Mouse (Mus musculus) myocyte (in vitro differentiated cells): ENCODE measurements around the gene AB124611. TPM values are rescaled to one million over a fixed set of nuclear protein-coding genes. Genes with fewer than 3 reads are reported as not detected.
A peak's percentile ranks its signal among the peaks of the same experiment; 100 is the strongest.
"Not testable (repeated sequence)": the region's sequence is repeated elsewhere in the genome, so short reads cannot be mapped to it uniquely, and the experiment has no call there.

Experiments
- H3K27me3 ChIP-seq: one replicate; pipeline ENCODE4 v1.6.1; 2011; ENCODE audit not compliant: control insufficient read depth, insufficient read depth, insufficient read length
- H3K36me3 ChIP-seq: one replicate; pipeline ENCODE4 v1.6.1; 2011; ENCODE audit not compliant: control insufficient read depth, insufficient read depth
- H3K4me2 ChIP-seq: one replicate; pipeline ENCODE4 v1.6.1; 2011; ENCODE audit warnings: low read depth, control low read depth
- H3K4me3 ChIP-seq: one replicate; pipeline ENCODE4 v1.5.1; 2011; ENCODE audit warnings: mild to moderate bottlenecking, control low read depth, moderate library complexity
- H3K79me2 ChIP-seq: one replicate; pipeline ENCODE4 v1.6.1; 2011; ENCODE audit not compliant: control insufficient read depth, insufficient read depth
- H3ac ChIP-seq: one replicate; pipeline ENCODE4 v1.6.1; 2011; ENCODE audit not compliant: control insufficient read depth, insufficient read length
- CEBPB ChIP-seq: IDR thresholded peaks from 2 replicates; pipeline ENCODE4 v1.6.1; 2011; ENCODE audit warnings: mild to moderate bottlenecking, moderate library complexity; ENCODE audit not compliant: poor library complexity, insufficient read depth, severe bottlenecking
- E2F4 ChIP-seq: IDR thresholded peaks from one replicate; pipeline ENCODE4 v1.6.1; 2011; ENCODE audit warnings: mild to moderate bottlenecking, control low read depth, moderate library complexity; ENCODE audit not compliant: insufficient read depth
- MAX ChIP-seq: IDR thresholded peaks from one replicate; pipeline ENCODE4 v1.6.1; 2011; ENCODE audit warnings: low read depth, mild to moderate bottlenecking, control low read depth
- MYOD1 ChIP-seq, 3 experiments: IDR thresholded peaks; one replicate each; pipeline ENCODE4 v1.6.1; 2011; ENCODE audit warnings: control low read depth in 2 of 3, low read depth in 2 of 3, mild to moderate bottlenecking in 2 of 3, moderate library complexity in 1 of 3; ENCODE audit not compliant: insufficient read length in 2 of 3, control insufficient read depth in 1 of 3
- MYOG ChIP-seq, 3 experiments: IDR thresholded peaks; one replicate each; pipeline ENCODE4 v1.6.1; 2011; ENCODE audit warnings: control low read depth in 2 of 3, low read depth in 2 of 3, mild to moderate bottlenecking in 2 of 3; ENCODE audit not compliant: insufficient read length in 2 of 3, control insufficient read depth in 1 of 3, insufficient read depth in 1 of 3
- POLR2A ChIP-seq: IDR thresholded peaks from one replicate; pipeline ENCODE4 v1.6.1; 2011; ENCODE audit warnings: low read depth, mild to moderate bottlenecking, control low read depth, moderate library complexity; ENCODE audit not compliant: insufficient read length
- POLR2AphosphoS2 ChIP-seq: IDR thresholded peaks from one replicate; pipeline ENCODE4 v1.6.1; 2011; ENCODE audit warnings: low read depth, control low read depth; ENCODE audit not compliant: insufficient read length
- REST ChIP-seq: IDR thresholded peaks from one replicate; pipeline ENCODE4 v1.6.1; 2011; ENCODE audit warnings: mild to moderate bottlenecking, control low read depth, moderate library complexity; ENCODE audit not compliant: insufficient read depth, insufficient read length
- SRF ChIP-seq: IDR thresholded peaks from one replicate; pipeline ENCODE4 v1.6.1; 2011; ENCODE audit warnings: low read depth; ENCODE audit not compliant: control insufficient read depth, insufficient read length
- TCF12 ChIP-seq: IDR thresholded peaks from one replicate; pipeline ENCODE4 v1.6.1; 2011; ENCODE audit warnings: mild to moderate bottlenecking, control low read depth; ENCODE audit not compliant: poor library complexity, insufficient read depth, severe bottlenecking
- TCF3 ChIP-seq: IDR thresholded peaks from one replicate; pipeline ENCODE4 v1.6.1; 2011; ENCODE audit warnings: low read depth, control low read depth; ENCODE audit not compliant: insufficient read length
- USF1 ChIP-seq: IDR thresholded peaks from one replicate; pipeline ENCODE4 v1.6.1; 2011; ENCODE audit warnings: low read depth, mild to moderate bottlenecking, control low read depth, moderate library complexity
- polyA plus RNA-seq: library from polyadenylated mRNA; unstranded; fragments of >200 nt; fragmentation: generic; extraction: Trizol; gene quantifications from one replicate; pipeline ENCODE4 v1.2.1, GENCODE M21; 2012; ENCODE audit warnings: missing spikeins

AB124611 gene
- 0.22 TPM for polyA plus RNA-seq

DNA sequence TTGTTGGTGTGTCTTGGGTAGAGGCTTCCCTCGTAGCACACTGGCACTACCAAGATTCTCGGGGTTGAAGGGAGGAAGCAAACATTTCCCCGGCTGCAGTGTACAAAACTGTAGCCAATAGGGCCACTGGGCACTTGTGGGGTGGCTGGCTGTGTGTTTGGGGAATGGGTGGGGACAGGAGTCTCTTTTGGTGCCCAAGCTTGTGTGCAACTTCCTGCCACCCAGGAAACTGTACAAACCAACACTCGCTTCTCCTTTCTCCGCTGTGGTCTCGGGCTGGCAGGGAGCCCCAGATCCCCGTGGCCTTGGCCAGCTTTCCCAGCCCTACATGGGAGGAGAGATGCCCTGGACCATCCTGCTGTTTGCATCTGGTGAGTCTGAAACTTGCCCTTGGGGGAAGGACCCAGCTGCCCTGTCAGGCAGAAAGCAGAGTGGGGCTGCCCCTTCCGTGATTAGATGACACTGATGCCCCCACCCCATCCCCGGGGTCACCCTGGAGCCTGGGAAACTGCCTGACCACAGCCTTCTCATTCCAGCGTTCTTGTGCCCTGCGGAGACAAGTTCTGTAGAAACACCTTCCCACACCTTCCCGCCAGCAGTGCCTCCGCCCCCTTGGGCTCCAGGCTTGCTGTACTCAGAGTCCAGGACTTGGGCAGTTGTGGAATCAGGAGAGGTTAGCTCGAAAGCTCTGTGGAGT, at the start of gene AB124611:
Gene AB124611, plus strand, starts transcription at position 240 of the 697 bp plus-strand sequence.
- Histone ChIP-seq H3K27me3 (no peaks in the 10 kb centered on the region), H3ac (no peak within 1 kb of the TSS), H3K36me3 (no peaks in the 10 kb centered on the region), H3K79me2 (no peaks in the 10 kb centered on the region), H3K4me3 (no peak within 1 kb of the TSS), H3K4me2 (peak within 1 kb of the TSS; percentile 34)
- TF ChIP-seq REST (no peak), MAX (no peak), USF1 (no peak), MYOG (IDR thresholded peaks at IDR 0.05; ENCODE audit: control insufficient read depth in 1 of 3, insufficient read depth in 1 of 3, insufficient read length in 2 of 3, low read depth in 2 of 3) (no peak), TCF3 (no peak)

DNA sequence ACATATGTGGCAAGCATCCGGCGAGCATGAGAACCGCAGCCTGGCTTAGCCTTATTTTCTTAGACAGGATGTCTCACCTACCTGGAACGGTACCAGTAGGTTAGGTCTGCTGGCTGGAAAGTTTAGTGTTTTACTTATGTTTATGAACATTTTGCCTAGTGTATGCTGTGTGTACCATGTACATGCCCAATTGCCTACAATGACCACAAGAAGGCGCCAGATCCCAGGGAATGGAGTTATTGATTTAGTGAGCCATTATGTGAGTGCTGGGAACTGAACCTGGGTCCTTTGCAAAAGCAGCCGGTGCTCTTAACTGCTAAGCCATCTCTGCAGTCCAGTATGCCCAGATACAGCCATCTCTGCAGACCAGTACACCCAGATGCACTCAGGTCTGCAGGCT, 48.3 kb upstream of the AB124611 start:
- no peak for TF ChIP-seq POLR2AphosphoS2
- TF ChIP-seq TCF3 = no peak
- TF ChIP-seq MAX = no peak
- TF ChIP-seq SRF = no peak
- no peak overlapping the region for H3K4me3 ChIP-seq
- peaks cover 72% of the 10 kb centered on the region for H3K36me3 ChIP-seq
- no peak overlapping the region for H3ac ChIP-seq
- H3K27me3 ChIP-seq = no peaks in the 10 kb centered on the region
- no peak overlapping the region for H3K4me2 ChIP-seq
- H3K79me2 ChIP-seq = no peaks in the 10 kb centered on the region

DNA sequence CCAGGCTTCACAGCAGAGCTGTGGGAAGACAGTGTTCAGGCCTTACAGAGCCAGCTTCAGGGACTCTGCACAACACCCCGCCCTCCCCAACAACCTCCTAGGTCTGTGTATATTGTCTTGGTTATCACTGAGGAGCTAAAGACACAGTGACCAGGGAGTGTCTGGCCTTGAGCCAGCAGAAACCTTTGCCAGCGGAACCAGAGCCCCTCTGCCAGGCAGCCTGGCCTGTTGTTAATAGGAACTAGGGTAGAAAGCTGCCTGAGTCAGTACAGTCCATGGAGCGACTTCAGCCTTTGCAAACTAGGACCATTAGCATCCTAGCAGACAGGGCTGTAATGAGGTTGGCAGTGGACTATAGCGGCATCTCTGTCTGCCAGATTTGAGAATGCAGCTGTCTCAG, 41.9 kb upstream of the AB124611 start:
- Histone ChIP-seq H3K27me3 (no peaks in the 10 kb centered on the region), H3K36me3 (peaks cover 31% of the 10 kb centered on the region), H3K4me2 (no peak overlapping the region), H3ac (no peak overlapping the region), H3K79me2 (no peaks in the 10 kb centered on the region), H3K4me3 (no peak overlapping the region)
- no peak for TF ChIP-seq REST
- TF ChIP-seq POLR2AphosphoS2 = no peak
- TF ChIP-seq TCF12 = no peak

DNA sequence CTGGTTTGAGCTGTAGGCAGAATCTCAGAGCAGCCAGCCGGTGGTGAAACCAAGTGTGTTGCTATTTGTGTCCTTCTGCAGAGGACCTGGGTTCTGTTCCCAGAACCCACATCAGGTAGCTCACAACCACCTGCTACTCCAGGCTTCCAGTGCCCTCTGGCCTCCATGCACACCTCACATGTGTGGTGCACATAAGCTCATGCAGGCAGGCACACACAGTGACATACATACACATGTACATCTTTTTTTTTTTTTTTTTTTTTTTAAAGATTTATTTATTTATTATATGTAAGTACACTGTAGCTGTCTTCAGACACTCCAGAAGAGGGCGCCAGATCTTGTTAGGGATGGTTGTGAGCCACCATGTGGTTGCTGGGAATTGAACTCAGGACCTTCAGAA, 37.7 kb upstream of the AB124611 start:
- TF ChIP-seq POLR2AphosphoS2 = peak; percentile 48
- H3K36me3 ChIP-seq = peaks cover 16% of the 10 kb centered on the region
- H3K79me2 ChIP-seq, H3K4me3 ChIP-seq, H3ac ChIP-seq, H3K4me2 ChIP-seq, H3K27me3 ChIP-seq: not testable (repeated sequence)

DNA sequence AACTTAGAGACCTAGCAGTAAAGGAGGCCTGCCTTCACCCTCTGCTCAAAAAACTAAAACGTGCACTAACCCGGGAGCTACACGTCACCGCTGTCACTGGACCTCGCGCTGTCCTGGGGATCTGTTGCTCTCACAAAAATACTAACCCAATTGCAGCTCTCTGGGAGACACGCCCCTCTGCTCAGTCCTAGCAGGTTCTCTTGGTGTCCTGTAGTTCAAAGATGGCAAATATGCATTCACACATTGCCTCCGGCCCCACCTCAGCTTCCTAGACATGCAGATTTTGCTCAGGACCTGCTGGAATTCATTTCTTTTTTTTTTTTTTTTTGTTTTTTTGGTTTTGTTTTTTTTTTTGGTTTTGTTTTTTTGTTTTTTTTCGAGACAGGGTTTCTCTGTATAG, 35.3 kb upstream of the AB124611 start:
- Histone ChIP-seq H3K36me3 (peaks cover 17% of the 10 kb centered on the region), H3K4me2 (no peak overlapping the region), H3ac (no peak overlapping the region), H3K27me3 (no peaks in the 10 kb centered on the region), H3K4me3 (no peak overlapping the region), H3K79me2 (no peaks in the 10 kb centered on the region)
- TF ChIP-seq REST (no peak), TCF3 (no peak), POLR2A (no peak), MYOG (IDR thresholded peaks at IDR 0.05; ENCODE audit: control insufficient read depth in 1 of 3, insufficient read depth in 1 of 3, insufficient read length in 2 of 3, low read depth in 2 of 3) (no peak), CEBPB (no peak), USF1 (no peak), MYOD1 (IDR thresholded peaks at IDR 0.05; ENCODE audit: control insufficient read depth in 1 of 3, insufficient read length in 2 of 3, low read depth in 2 of 3) (no peak), TCF12 (no peak), POLR2AphosphoS2 (no peak), MAX (no peak), E2F4 (no peak), SRF (no peak)

DNA sequence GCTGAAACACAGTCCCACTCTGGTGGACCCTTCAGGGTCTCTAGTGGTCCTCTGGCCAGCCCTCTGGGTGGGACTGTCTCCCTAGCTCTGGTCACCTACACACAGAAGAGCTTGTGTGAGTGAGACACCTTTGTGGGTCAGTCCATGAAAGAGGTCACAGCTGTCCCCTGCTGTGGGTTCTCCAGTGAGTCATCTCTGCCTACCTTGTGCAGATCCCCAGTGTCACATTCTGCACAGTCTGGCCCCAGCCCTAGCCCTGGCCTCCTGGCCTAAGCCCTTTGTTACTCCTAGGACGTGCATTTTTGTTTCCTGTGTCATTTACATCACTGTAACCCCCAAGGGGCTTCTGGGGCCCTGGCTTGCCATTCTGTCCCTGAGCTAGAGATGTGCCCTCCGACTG, 32.1 kb upstream of the AB124611 start:
- no peaks in the 10 kb centered on the region for H3K27me3 ChIP-seq
- no peak overlapping the region for H3K4me3 ChIP-seq
- H3K79me2 ChIP-seq = no peaks in the 10 kb centered on the region
- H3K36me3 ChIP-seq = peaks cover 9% of the 10 kb centered on the region
- H3K4me2 ChIP-seq = peak overlapping the region; percentile 20
- TF ChIP-seq E2F4 = no peak
- no peak for TF ChIP-seq POLR2AphosphoS2
- TF ChIP-seq MYOD1 (IDR thresholded peaks at IDR 0.05; ENCODE audit: control insufficient read depth in 1 of 3, insufficient read length in 2 of 3, low read depth in 2 of 3) = peak in 1 of 3 experiments; percentile 69
- no peak for TF ChIP-seq TCF12
- no peak for TF ChIP-seq USF1
- TF ChIP-seq SRF = no peak
- no peak for TF ChIP-seq REST
- TF ChIP-seq POLR2A = no peak
- no peak for TF ChIP-seq TCF3
- peak in 1 of 3 experiments; percentile 50 for TF ChIP-seq MYOG (IDR thresholded peaks at IDR 0.05; ENCODE audit: control insufficient read depth in 1 of 3, insufficient read depth in 1 of 3, insufficient read length in 2 of 3, low read depth in 2 of 3)
- no peak for TF ChIP-seq CEBPB
- no peak for TF ChIP-seq MAX
- H3ac ChIP-seq = no peak overlapping the region
